Mouse (Mus musculus): Measurements from ENCODE around the gene Kiss1. TPM values are rescaled to one million over a fixed set of nuclear protein-coding genes. Genes with fewer than 3 reads are reported as not detected.

Kiss1 gene
- total RNA-seq (2012; rRNA removed) (not detected in 2 replicates), total RNA-seq (2014; rRNA removed) (not detected in 2 replicates), polyA plus RNA-seq (2012; ENCODE audit: insufficient read length, low read depth) (not detected in 2 replicates)

DNA sequence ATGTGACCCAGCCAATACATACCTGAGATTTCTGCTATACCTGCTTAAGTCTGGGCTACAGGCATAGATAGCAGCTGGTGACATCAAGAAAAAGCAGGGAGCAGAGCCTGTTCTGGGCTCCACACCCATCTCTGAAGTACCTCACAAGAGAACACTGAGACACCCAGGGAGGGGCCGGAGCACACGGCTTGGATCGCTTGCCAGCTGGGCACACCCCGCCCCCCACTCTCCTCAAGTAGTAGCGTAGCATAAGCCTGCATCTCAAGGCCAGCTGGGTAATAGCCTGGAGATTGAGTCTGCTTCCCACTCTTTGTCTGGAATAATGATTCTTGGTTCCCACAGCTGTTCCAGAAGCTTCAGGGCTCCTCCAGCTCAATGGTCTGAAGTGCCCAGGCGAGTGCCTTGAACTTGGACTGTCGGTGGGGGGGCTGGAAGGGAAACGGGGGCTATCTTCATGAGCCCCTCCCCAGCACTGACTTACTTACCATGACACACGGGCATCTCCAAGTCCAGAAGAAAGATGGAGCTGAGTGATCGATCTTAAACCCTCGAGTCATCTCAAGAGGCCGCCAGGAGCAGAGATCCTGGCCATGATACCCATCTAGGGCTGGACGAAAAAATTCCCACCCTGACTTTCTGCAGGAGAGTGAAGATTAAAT, at the start of gene Kiss1:
Gene Kiss1 (plus strand): TSS at position 609 of the 659 bp plus-strand sequence.
- no peak within 1 kb of the TSS for H3K27ac ChIP-seq (ENCODE audit: insufficient read depth, low read depth)
- DNase-seq (ENCODE audit: extremely low read depth): no peak
- peaks cover 10% of the 10 kb centered on the region for H3K9me3 ChIP-seq (replicated peaks; ENCODE audit: low read length)
- no peak within 1 kb of the TSS for H3K4me2 ChIP-seq (ENCODE audit: insufficient read depth, low read depth, poor library complexity, severe bottlenecking)
- in situ Hi-C loops (cut with MboI; ENCODE audit: low pct_ligation_motif_present, low pct_unique_long_range_greater_than_20kb, low sequenced_read_pairs): loop anchor here (10.0 kb wide), 1 partner anchor 283 kb away; no protein-coding TSS in a partner anchor
- dilution Hi-C loops (cut with MboI; ENCODE audit: extremely low pct_ligation_motif_present, extremely low pct_unique_long_range_greater_than_20kb, low sequenced_read_pairs): no loop called here
- H3K9ac ChIP-seq (ENCODE audit: insufficient read depth, low read depth): no peak within 1 kb of the TSS
- no peaks in the 10 kb centered on the region; a peak in 1 of 4 replicates for H3K4me1 ChIP-seq (ENCODE audit: control insufficient read depth in 1 of 2, insufficient read depth in 2 of 2)
- no peak within 1 kb of the TSS for H3K4me3 ChIP-seq (replicated peaks in 1 of 3; ENCODE audit: low read depth in 2 of 3, low read length in 2 of 3, poor library complexity in 1 of 3)
- H3K36me3 ChIP-seq (replicated peaks in 1 of 2; ENCODE audit: control insufficient read depth in 1 of 2, insufficient read depth in 1 of 2, low read length in 1 of 2): no peaks in the 10 kb centered on the region
- TF ChIP-seq EP300 (IDR thresholded peaks at IDR 0.05; ENCODE audit: low read length) (no peak), GABPA (IDR thresholded peaks at IDR 0.05; ENCODE audit: insufficient replicate concordance, low read depth, low read length) (no peak), ZMIZ1 (IDR thresholded peaks at IDR 0.05; ENCODE audit: low read depth, low read length) (no peak), KAT2A (IDR thresholded peaks at IDR 0.05; ENCODE audit: insufficient replicate concordance, low read length) (no peak), MAFK (IDR thresholded peaks at IDR 0.05; ENCODE audit: insufficient replicate concordance, low read length) (no peak), HCFC1 (IDR thresholded peaks at IDR 0.05; ENCODE audit: low read depth, low read length) (no peak), TBP (conservative IDR thresholded peaks at IDR 0.05; ENCODE audit: low read depth, low read length) (no peak), RCOR1 (conservative IDR thresholded peaks at IDR 0.05; ENCODE audit: low read depth, low read length) (no peak), JUN (IDR thresholded peaks at IDR 0.05; ENCODE audit: insufficient read depth, low read depth, low read length) (no peak), NRF1 (IDR thresholded peaks at IDR 0.05; ENCODE audit: low read depth, low read length) (no peak), RAD21 (IDR thresholded peaks at IDR 0.05; ENCODE audit: low read depth, low read length) (no peak), MEF2A (IDR thresholded peaks at IDR 0.05; ENCODE audit: borderline replicate concordance, low read depth, low read length) (no peak), USF2 (conservative IDR thresholded peaks at IDR 0.05; ENCODE audit: low read depth, low read length) (no peak), IRF4 (IDR thresholded peaks at IDR 0.05; ENCODE audit: low read depth, low read length) (no peak)
- H3K27me3 ChIP-seq (replicated peaks): peaks cover 48% of the 10 kb centered on the region
- H3K79me2 ChIP-seq (replicated peaks; ENCODE audit: control insufficient read depth, extremely low read depth, insufficient read depth, poor library complexity, severe bottlenecking): no peaks in the 10 kb centered on the region

DNA sequence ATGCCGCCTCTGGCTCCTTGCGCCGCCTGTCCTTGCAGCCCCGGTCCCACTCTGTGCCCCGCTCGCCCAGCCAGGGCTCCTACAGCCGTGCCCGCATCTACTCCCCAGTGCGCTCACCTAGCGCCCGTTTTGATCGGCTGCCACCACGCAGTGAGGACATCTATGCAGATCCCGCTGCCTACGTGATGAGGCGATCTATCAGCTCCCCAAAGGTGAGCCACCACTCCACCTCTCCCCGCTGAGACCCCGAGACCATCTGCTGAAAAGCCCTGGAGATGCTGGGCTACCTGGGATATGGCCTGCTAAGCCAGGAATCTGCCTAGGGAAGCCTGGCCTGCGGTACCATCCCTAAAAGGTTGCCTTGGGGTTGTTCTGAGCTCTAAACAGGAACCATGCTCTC, 47.5 kb upstream of the Kiss1 start:
- no peaks in the 10 kb centered on the region for H3K79me2 ChIP-seq (replicated peaks; ENCODE audit: control insufficient read depth, extremely low read depth, insufficient read depth, poor library complexity, severe bottlenecking)
- H3K9me3 ChIP-seq (replicated peaks; ENCODE audit: low read length): no peaks in the 10 kb centered on the region
- H3K4me1 ChIP-seq (ENCODE audit: control insufficient read depth in 1 of 2, insufficient read depth in 2 of 2): peaks cover 4 to 9% of the 10 kb centered on the region in 2 experiments; a peak in 2 of 4 replicates
- H3K4me2 ChIP-seq (ENCODE audit: insufficient read depth, low read depth, poor library complexity, severe bottlenecking): no peak overlapping the region
- DNase-seq (ENCODE audit: extremely low read depth): no peak
- no peak overlapping the region for H3K27ac ChIP-seq (ENCODE audit: insufficient read depth, low read depth)
- H3K9ac ChIP-seq (ENCODE audit: insufficient read depth, low read depth): no peak overlapping the region
- peaks cover 96% of the 10 kb centered on the region for H3K27me3 ChIP-seq (replicated peaks)
- dilution Hi-C loops (cut with MboI; ENCODE audit: extremely low pct_ligation_motif_present, extremely low pct_unique_long_range_greater_than_20kb, low sequenced_read_pairs) (no loop called here), in situ Hi-C loops (cut with MboI; ENCODE audit: low pct_ligation_motif_present, low pct_unique_long_range_greater_than_20kb, low sequenced_read_pairs) (no loop called here)
- no peaks in the 10 kb centered on the region for H3K36me3 ChIP-seq (replicated peaks in 1 of 2; ENCODE audit: control insufficient read depth in 1 of 2, insufficient read depth in 1 of 2, low read length in 1 of 2)
- TF ChIP-seq CTCF (conservative IDR thresholded peaks at IDR 0.05 in 1 of 2, IDR thresholded peaks at IDR 0.05 in 1 of 2; ENCODE audit: low read depth in 2 of 2, low read length in 2 of 2) (no peak), POLR2A (IDR thresholded peaks at IDR 0.05; ENCODE audit: low read depth, low read length) (no peak), CHD1 (IDR thresholded peaks at IDR 0.05; ENCODE audit: low read depth, low read length) (no peak), MAZ (IDR thresholded peaks at IDR 0.05; ENCODE audit: low read depth, low read length) (no peak), SIN3A (IDR thresholded peaks at IDR 0.05; ENCODE audit: low read length) (no peak), TBP (conservative IDR thresholded peaks at IDR 0.05; ENCODE audit: low read depth, low read length) (no peak), ELF1 (IDR thresholded peaks at IDR 0.05; ENCODE audit: low read depth, low read length) (no peak), BHLHE40 (IDR thresholded peaks at IDR 0.05; ENCODE audit: low read depth, low read length) (no peak), NRF1 (IDR thresholded peaks at IDR 0.05; ENCODE audit: low read depth, low read length) (no peak), ZKSCAN1 (IDR thresholded peaks at IDR 0.05; ENCODE audit: borderline replicate concordance, low read depth, low read length) (no peak), MAX (IDR thresholded peaks at IDR 0.05; ENCODE audit: low read length) (no peak), MEF2A (IDR thresholded peaks at IDR 0.05; ENCODE audit: borderline replicate concordance, low read depth, low read length) (no peak), UBTF (IDR thresholded peaks at IDR 0.05; ENCODE audit: low read depth, low read length) (no peak), ETS1 (conservative IDR thresholded peaks at IDR 0.05; ENCODE audit: low read depth, low read length) (no peak), GABPA (IDR thresholded peaks at IDR 0.05; ENCODE audit: insufficient replicate concordance, low read depth, low read length) (no peak), EP300 (IDR thresholded peaks at IDR 0.05; ENCODE audit: low read length) (no peak), USF1 (IDR thresholded peaks at IDR 0.05; ENCODE audit: low read depth, low read length) (no peak), RCOR1 (conservative IDR thresholded peaks at IDR 0.05; ENCODE audit: low read depth, low read length) (no peak), USF2 (conservative IDR thresholded peaks at IDR 0.05; ENCODE audit: low read depth, low read length) (no peak)
- H3K4me3 ChIP-seq (replicated peaks in 1 of 3; ENCODE audit: low read depth in 2 of 3, low read length in 2 of 3, poor library complexity in 1 of 3): no peak overlapping the region

Measured in CH12.LX (cell line).